ENCODE assay signal across 8 mouse cellular contexts in genomic region chr2:168281582-168281981, GRCm38 (mm10). TPM values are rescaled to one million over a fixed set of nuclear protein-coding genes. Genes with fewer than 3 reads are reported as not detected.
A peak's percentile ranks its signal among the peaks of the same experiment; 100 is the strongest.
DNase-seq lines count a peak whose midpoint lies in the region; ATAC-seq lines count a peak whose summit lies in the region.

Gene Kcng1 (minus strand): TSS chr2:168281736.

- no peaks in the 10 kb centered on the region for H3K36me3 ChIP-seq in megakaryocyte, embryonic 14.5 days (replicated peaks; ENCODE audit: low read length)
- H3K36me3 ChIP-seq in limb, embryonic 11.5 days (ENCODE audit: control insufficient read depth, insufficient read depth, low read length): no peaks in the 10 kb centered on the region
- H3K36me3 ChIP-seq in stomach, embryonic 14.5 days (ENCODE audit: control insufficient read depth, insufficient read depth, low read length): no peaks in the 10 kb centered on the region

- DNase-seq in embryo, embryonic 10.5 days (ENCODE audit: low spot score): peak; percentile 12
- no peak for DNase-seq in embryo, embryonic 10 days (ENCODE audit: low spot score)
- peak; percentile 37 for DNase-seq in limb, embryonic 11.5 days (ENCODE audit: low spot score)
- DNase-seq in cerebellum, adult 9-10 months: no peak
- no peak for DNase-seq in frontal cortex, postnatal 14 days (ENCODE audit: low spot score in 2 of 2)

- no peak for ATAC-seq in megakaryocyte, adult 5-6 weeks (ENCODE audit: poor library complexity, severe bottlenecking)
- no peak; the same call in 1 of the 2 replicates for ATAC-seq in limb, embryonic 11.5 days (ENCODE audit: insufficient number of reproducible peaks, low FRiP score, low TSS enrichment, low read depth)
- peak; percentile 14; the same call in 1 of the 2 replicates for ATAC-seq in stomach, embryonic 14.5 days (ENCODE audit: insufficient number of reproducible peaks, insufficient read depth, low FRiP score, low read depth)

- peaks cover 35% of the 10 kb centered on the region for H3K9me3 ChIP-seq in megakaryocyte, embryonic 14.5 days
- H3K9me3 ChIP-seq in limb, embryonic 11.5 days (ENCODE audit: control insufficient read depth, low read length): no peaks in the 10 kb centered on the region
- H3K9me3 ChIP-seq in stomach, embryonic 14.5 days (ENCODE audit: control insufficient read depth, low read depth, low read length): no peaks in the 10 kb centered on the region

- H3K4me2 ChIP-seq in limb, embryonic 11.5 days (ENCODE audit: low read depth, severe bottlenecking): peak within 1 kb of the TSS; percentile 91
- H3K4me2 ChIP-seq in stomach, embryonic 14.5 days (replicated peaks; ENCODE audit: low read depth, low read length): peak within 1 kb of the TSS; percentile 97

- H3K4me1 ChIP-seq in megakaryocyte, embryonic 14.5 days: peaks cover 15% of the 10 kb centered on the region
- H3K4me1 ChIP-seq in limb, embryonic 11.5 days (ENCODE audit: control insufficient read depth, insufficient read depth, low read length): 0 out of 2 replicates have a peak, but pooled peaks cover 3% of the 10 kb centered on the region
- 0 out of 2 replicates have a peak, but pooled peaks cover 5% of the 10 kb centered on the region for H3K4me1 ChIP-seq in stomach, embryonic 14.5 days (ENCODE audit: control insufficient read depth, insufficient read depth, low read length)

- no peak within 1 kb of the TSS for H3K27ac ChIP-seq in limb, embryonic 11.5 days (replicated peaks; ENCODE audit: low read depth, low read length)
- no peak within 1 kb of the TSS for H3K27ac ChIP-seq in stomach, embryonic 14.5 days (ENCODE audit: low read length)

- WGBS in limb, embryonic 11.5 days: 10% methylated on average over 12 of the region's 12 CpGs
- WGBS in stomach, embryonic 14.5 days: 20% methylated on average over 12 of the region's 12 CpGs

- H3K9ac ChIP-seq in limb, embryonic 11.5 days (ENCODE audit: low read length): peak within 1 kb of the TSS; percentile 55
- no peak within 1 kb of the TSS for H3K9ac ChIP-seq in stomach, embryonic 14.5 days (replicated peaks; ENCODE audit: low read depth, low read length)

- H3K4me3 ChIP-seq in megakaryocyte, embryonic 14.5 days (replicated peaks): peak within 1 kb of the TSS; percentile 89
- peak within 1 kb of the TSS; percentile 47 for H3K4me3 ChIP-seq in limb, embryonic 11.5 days (ENCODE audit: low read depth, low read length)
- peak within 1 kb of the TSS; percentile 58 for H3K4me3 ChIP-seq in stomach, embryonic 14.5 days (ENCODE audit: low read depth, low read length)

- H3K27me3 ChIP-seq in megakaryocyte, embryonic 14.5 days (replicated peaks): peaks cover 91% of the 10 kb centered on the region
- H3K27me3 ChIP-seq in limb, embryonic 11.5 days (ENCODE audit: control insufficient read depth, insufficient read depth, low read length): peaks cover 35% of the 10 kb centered on the region
- H3K27me3 ChIP-seq in stomach, embryonic 14.5 days (ENCODE audit: control insufficient read depth, insufficient read depth, low read length): 0 out of 2 replicates have a peak, but pooled peaks cover 4% of the 10 kb centered on the region

RNA-seq across cellular contexts. Expression of gene Kcng1, which starts in this region (rescaled TPM):
- polyA plus RNA-seq in megakaryocyte, embryonic 14.5 days (2012; ENCODE audit: insufficient read depth, low replicate concordance): 0.03 TPM in 1 of 2 replicates, not detected in the other
- 0.09 and 0.69 TPM in 2 replicates for total RNA-seq in megakaryocyte, adult 5-6 weeks (2015)
- 0.24 TPM in 1 of 2 replicates, not detected in the other for total RNA-seq in megakaryocyte, adult 5-6 weeks (2017)
- polyA plus RNA-seq in limb, embryonic 11.5 days (2014; fragmentation: Nextera tagmentation; extraction: Ambion mirVana): 0.71 and 0.76 TPM in 2 replicates
- 7.1 and 7.4 TPM in 2 replicates for polyA plus RNA-seq in stomach, embryonic 14.5 days (2014; fragmentation: Nextera tagmentation; extraction: Ambion mirVana)

Comparison
In these comparisons a context has a peak if more than half of its experiments do, and no peak if none do; other contexts are left out.
1. Peak in DNase-seq, H3K4me3 ChIP-seq, H3K9ac ChIP-seq and H3K4me2 ChIP-seq in limb, embryonic 11.5 days; RNA of the gene not detected or under 1 TPM.